Mouse (Mus musculus) adrenal gland (tissue): ENCODE results near the gene Sec14l2.

ENCODE experiments used
- intact Hi-C: fragments of 180-260 bp; cut with DNase I; formaldehyde crosslinking; loops from one replicate; pipeline ENCODE4 v1.15.1; 2025

Sec14l2 gene

DNA sequence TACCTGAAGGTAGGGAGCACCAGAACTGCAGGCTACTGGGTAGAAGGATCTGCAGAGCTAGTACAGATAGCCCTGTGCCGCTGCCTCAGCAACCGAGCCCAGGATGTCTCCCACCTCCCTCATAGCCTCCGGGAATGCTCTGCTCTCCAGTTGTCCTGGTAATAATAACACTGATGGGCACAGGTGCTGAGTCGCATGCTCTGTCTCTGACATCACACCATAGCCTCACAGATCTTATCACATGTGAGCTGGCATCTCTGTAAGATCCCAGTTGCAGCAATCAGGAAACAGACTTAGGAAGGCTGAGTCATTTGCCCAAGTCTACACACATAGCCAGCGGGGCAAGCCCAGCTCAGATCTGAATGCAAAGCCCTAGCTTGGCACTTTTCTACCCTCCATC, 21.4 kb downstream of the Sec14l2 start:
- intact Hi-C loops = no loop called here

DNA sequence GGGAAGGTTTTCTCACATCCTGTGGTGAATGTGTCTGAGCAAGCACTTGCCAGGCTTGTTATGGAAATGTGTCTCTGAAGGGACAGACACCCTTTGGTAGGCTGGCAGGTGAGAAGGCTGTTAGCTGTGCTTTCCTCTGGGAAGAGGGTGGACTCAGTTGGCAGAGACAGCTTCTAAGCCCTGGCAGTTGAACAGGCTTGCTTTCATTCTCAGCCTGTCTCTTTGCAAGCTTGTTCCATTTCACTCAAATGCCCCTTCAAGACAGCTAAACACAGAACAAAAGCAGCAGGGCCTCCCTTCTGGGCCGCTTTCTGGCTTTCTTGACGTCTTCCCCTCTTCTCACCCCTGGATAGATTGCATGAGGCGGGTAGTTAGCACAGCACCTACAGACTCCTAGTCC, 23.8 kb downstream of the Sec14l2 start:
- intact Hi-C loops = no loop called here

DNA sequence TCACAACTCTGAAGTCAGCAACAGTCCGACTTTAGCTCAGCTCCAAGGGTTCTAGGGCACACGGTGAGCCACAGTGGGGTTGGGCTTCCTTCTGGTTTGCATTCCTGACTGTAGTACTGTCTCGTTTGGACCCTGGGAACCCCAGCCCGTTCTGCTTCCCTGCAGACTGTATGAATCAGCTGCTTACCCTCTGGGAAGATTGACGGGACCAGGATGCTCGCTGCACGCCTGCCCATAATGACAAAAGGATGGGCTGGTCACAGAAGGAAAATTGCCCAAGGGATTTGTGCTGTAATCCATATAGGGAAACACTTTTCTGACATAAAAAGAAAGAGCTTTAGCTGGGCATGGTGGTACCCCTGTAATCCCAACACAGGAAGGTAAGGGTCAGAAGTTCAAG, 24.4 kb downstream of the Sec14l2 start:
- intact Hi-C loops = no loop called here

DNA sequence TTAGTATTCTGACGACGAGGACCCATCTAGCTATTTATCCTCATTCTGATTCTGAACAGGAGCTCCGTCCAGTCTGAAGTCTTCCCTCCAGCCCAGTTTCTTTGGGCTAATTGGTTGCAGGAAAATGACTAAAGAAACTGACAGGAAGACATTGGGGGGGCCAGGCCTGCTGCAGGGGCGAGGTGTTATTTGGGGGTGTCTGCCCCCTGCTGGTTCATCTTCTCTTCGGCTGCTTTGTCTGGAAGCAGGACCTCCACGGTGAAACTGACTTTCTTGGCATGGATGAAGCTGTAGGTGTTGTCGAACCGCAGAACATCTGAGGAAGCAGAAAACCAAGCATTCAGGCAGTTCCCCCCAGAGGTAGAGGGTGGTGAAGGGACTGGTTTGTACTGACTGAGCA, 25.1 kb downstream of the Sec14l2 start:
- intact Hi-C loops = no loop called here

DNA sequence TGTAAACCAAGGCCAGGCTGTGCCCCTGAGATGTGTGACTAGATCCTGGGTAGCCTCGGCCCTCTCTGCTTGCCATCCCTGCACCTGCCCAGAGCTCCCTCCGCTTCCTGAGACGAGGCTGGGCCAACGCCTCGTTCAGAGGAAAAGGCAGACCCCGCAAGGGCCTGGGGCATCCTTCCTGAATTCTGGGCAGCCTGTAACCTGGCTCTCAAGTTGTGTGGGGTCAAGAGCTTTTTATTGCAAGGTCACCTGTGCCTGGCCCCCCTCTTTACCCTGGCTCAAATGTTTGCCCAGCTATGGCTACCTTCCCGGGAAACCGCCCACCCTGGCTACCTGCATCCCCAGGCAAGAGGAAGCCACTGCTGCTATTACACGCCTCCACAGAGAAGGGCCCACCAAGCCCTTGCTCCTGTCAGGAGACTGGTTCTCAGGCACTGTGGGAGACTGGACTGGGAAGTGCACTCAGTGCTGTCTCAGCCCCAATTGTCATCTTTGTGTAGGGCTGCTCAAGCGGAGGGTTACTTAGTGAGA, 26.1 kb downstream of the Sec14l2 start:
- intact Hi-C loops = no loop called here

DNA sequence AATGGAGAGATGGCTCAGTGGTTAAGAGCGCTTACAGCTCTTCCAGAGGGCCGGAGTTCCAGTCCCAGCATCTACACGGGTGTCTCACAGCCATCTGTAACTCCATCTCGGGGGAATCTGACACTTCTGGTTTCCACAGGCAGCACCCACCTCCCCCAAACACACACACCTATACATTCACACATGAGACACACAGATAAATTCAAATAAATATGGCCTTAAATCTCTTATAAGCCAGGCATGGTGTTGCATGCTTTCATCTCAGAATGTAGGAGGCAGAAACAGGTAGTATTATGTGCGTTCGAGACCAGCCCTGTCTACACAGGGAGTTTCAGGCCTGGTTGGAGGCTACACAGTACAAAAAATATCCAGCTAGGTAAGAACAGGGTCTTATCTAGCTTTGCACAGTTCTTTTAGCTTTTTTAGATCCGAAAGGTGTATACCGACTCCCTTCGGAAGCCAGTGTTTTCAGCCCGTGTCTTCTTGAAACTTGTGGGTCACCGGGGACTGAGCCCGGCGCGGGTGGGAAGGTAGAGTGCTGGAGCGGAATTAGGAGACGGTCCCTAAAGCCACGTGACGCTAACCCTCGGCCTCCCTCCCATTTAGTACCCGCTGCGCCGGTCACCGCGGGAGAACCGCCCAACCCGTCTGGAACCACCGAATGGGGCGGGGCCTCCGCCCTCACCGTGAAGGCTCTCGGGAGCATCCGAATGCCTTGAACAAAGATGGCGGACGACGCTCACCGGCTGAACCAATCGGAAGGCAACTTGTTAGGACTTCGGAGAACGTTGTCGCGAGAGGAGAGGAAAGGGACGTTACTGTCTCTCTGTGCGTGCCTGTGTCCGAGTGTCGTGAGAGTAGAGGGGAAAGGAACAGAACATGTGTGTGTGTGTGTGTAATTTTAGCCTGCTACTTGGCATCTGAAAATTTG, 26.9 kb downstream of the Sec14l2 start:
- intact Hi-C loops = no loop called here

DNA sequence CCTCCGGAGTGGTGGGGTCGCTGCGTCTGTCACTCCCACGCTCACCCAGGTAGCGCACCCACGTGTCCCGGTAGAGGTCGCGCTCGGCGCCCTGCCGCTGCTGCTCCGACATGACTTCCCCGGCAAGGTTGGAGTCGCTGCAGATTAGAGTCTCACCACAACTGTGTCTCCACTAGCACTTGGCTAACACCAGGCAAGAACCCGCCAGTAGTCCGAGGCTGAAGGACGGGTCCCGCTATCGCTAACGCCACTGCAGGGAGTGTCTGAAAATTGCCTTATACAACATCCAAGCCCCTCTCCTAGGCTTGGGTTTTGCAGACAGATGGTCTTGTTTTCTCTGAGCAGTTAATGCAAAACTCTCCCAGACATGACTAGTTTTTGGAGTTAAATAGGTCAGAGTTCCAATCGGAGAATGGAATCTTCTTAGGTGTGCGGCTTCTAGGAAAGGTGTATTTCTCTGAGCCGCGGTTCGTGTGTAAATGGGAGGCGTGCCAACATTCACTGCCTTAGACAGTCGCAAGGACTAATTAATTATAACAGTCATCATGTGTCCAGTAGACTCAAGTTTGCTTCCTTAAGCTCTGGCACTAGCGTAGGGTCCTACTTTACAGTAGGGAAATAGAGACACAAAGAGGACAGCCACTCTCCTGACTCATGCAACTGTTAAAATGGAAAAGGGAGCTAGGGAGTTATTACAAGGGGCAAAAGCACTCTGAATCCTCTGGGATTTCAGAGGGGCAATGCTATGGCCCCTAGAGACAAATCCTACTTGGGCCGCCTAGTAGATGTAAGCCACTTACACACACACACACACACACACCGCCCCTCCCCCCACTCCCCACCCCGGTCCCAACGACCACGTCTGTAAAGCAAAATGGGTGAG, 27.8 kb downstream of the Sec14l2 start, which contains the start of gene Mtfp1:
TSS of gene Mtfp1 (minus strand) at position 275 of the 883 bp plus-strand sequence.
- intact Hi-C loops = no loop called here

DNA sequence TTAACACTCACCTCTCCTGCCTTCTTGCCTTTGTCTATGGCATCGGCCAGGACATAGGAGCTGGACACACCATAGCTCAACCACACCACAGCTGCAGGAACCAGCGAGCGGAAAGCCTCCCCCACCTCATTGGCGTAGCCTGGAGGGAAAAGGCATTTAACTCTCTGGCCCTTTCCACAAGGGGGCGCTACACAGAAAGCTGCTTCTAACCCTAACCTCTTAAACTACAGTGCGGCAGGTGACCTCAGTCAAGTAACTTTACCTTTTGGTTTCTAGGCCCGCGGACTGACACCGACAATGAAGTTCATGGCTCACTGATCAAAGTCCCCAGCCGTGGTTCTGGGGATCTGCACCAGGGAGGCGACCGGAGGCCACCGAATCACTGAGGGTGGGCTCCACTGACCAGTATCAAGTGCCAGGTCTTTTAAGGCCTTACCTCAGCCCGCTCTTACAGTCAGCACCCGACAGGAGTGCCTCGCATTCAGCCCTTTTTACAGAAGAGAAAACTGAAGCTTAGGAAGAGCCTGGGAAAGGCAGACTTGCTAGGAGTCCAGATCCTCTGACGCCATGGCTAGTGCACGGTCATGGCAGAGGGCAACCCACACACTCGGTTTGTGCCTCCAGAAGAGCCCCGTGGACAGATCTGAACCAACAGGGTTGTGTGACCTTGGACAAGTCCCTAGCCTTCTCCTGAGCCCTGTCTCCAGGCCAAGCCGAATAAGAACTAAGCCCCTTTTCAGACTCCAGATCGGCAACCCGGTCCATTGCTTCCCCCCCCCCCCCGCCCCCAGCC, 28.6 kb downstream of the Sec14l2 start:
- intact Hi-C loops = no loop called here

DNA sequence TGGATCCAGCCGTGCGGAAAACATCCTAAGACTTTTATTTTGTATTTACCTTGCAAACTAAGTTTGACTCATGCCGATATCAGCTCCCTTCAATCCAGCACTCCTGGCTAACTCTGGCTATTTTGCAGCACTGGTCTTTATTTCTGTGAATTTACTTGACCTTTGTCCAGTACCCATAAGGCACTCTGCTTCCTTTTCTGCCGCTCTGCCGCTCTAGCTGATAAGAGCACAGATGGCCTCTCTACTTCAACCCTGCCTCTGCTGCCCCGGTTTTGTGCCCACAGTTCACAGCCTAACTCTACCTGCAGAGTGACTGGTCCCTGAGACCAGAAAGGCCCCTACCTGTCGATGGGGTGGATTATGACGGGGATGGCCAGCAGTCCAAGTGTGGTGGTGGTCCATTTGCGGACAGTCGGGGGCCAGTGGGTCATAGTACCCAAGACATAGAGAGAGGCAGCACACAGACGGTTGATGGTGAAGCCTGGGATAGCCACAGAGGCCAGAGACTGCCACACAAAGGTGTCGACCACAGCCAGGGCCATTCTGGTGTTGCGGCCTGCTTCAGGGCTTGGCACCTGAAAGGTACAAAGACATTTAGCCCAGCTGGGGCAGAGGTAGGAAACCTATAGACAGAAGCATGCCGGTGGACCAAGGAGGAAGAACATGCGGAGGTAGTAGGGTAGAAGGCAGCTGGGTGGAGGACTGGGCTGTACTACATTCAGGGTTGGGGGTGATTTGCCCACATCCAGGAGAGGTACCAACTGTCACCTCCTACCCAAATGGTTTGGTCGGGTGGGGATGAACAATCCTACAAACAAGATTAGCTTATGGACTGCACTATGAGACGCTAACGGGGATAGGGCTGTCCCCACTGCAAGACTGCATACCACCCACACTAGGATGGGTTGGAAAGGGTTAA, 29.5 kb downstream of the Sec14l2 start:
- intact Hi-C loops = no loop called here

DNA sequence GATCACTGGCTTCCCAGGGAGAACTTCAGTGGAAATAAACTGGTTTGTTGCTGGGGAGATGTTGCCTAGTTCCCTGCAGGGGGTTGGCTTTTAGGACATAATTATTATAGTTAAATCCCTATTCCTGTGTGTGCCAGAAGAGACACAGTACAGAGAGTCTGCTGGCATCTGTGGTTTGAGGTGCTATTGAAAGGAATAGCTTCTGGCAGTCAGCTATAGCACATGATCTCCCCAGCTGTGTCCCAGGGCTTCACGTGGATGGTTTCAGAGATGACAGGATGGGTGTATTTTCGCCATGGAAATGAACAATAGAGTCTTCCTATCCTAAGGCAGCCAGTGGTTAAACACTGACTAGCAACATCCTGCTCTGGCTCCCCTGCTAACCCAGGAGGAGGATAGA, 35.9 kb downstream of the Sec14l2 start:
- intact Hi-C loops = no loop called here

DNA sequence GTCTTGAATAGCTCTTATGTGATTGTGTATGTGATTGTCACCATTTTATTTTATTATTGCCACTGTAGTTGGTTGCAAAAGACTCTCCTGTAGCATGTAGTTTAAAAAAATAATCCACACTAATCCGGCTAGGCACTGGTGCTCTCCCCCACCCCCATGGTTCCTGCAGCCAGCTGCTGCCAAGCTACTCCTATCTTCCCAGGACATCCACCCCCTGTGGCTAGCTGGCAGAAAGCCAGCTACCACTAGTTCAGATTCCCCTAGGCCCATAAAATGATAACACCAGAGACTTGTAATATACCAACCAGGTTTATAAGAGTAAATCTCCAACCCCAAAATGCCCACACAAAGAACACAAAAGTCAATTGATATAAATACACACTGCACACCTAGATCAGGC, 37.0 kb downstream of the Sec14l2 start:
- intact Hi-C loops = no loop called here

DNA sequence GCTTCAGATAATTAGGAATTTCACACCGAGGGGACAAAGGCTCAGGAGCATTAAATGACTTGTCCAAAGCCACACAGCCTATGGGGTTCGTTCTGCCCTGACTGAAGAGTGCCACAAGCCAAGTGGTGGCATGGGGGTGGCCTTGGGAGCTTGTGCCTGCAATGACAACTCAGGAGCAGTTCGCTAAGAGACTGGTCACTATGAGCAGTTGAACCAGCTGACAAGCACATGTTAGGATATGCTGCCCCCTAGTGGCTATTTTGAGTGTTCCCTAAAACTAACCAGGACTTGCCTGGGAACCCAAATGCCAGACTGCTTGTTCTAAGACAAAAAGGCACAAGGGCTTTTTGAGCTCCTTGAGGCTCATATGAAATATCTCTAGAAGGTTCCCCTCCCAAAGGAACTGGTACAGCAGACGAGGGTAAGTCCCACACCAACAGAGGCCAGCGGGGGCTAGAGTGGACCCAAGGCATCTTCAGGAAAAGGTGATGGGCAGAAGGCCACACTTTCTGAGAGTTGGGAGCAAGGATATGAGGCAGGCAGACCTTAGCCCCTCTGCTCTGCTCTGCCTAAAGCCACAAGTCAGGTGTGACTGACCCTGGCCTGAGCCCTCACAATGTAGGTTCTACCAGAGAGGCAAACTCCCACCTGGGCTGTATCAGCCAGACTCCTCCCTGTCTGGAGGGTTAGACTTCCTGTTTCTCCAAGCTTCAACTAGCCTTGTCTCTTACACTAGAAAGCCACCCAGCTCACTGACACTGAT, 39.7 kb downstream of the Sec14l2 start:
- intact Hi-C loops = loop anchor here (1.0 to 5.0 kb wide), 2 partner anchors 36 to 82 kb away; no protein-coding TSS in a partner anchor

DNA sequence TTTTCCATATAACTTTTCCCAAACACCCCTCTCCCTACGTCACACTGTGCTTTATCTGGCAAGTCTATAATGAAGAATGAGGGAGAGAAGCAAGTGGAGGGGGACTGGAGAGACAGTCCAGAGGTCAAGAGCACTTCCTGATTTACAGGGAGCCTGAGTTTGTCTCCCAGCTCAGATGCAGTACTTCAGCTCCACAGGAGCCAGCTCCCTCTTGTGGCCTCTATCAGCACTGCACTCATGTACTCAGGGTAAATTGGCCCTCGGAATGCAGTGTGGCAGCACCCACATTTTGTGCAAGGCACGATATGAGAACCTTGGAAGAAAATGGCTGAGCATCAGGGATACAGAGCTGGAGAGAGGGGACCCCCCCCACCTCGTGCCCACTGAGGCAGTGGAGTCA, 43.0 kb downstream of the Sec14l2 start:
- intact Hi-C loops = loop anchor here (5.0 kb wide), 1 partner anchor 33 kb away; no protein-coding TSS in a partner anchor

DNA sequence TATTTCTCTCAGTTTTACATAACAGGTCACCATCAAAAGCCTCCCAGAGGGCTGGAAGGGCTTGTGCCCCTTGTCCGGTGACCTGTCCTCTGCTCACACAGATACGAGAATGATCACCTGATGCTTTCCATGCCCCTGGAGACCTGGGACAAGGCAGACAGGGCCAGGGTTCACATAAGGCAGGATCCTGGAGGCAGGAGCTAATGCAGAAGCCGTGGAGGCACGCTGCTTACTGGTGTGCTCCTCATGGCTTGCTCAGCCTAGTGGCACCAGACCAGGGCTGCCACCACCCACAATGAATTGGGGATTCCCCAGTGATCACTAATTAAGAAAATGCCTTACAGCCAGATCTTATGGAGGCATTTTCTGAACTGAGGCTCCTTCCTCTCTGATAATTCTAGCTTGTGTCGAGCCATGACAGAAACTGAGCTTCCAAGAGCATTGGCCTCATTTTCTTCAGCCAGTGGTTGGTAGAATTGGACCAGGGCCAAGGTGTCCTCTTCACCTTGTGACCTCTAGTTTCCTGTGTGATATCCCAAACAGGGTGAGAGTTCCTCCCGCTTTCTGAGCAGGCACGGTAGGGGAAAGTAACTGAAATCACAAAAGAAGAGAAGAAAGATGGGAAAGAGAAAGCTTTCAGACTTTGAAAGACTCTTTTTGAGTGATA, 44.8 kb downstream of the Sec14l2 start:
- intact Hi-C loops = no loop called here

DNA sequence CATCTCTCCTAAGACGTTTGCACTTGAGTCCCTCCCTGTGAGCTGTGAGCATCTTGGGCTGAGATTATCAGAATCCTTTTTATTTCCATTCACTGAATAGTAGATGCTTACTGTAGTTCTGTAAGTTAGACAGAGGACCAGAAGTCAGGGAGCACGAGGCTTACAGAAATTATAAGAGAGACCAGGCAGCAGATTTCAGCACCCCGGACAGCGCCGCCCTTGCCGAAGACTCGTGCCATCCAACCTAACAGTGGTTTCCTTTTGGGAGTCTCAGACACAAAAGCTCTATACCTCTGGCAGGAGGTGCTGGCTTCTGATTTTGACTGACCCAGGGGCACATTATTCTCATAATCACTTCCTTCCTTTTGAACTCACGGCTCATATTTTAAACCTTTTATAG, 46.6 kb downstream of the Sec14l2 start:
- intact Hi-C loops = no loop called here

DNA sequence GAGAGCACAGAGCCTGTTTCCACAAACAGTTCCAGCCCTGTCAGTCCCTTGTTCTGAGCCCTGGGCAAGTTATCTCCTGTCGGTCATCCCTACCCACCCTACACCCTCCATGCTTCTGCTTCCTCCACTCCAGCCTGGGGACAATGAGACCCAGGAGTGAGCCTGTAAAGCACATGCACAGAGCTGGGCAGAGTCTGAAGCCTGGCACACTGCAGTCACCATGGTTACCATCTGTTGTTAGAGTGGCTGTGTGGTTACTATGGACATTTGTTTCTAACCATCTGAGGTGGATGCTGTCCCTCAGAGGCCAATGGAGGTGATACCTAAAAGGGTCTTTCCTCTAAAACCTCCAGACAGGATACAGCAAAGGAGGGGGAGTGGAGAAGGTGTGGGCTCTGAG, 53.6 kb downstream of the Sec14l2 start:
- intact Hi-C loops = no loop called here

DNA sequence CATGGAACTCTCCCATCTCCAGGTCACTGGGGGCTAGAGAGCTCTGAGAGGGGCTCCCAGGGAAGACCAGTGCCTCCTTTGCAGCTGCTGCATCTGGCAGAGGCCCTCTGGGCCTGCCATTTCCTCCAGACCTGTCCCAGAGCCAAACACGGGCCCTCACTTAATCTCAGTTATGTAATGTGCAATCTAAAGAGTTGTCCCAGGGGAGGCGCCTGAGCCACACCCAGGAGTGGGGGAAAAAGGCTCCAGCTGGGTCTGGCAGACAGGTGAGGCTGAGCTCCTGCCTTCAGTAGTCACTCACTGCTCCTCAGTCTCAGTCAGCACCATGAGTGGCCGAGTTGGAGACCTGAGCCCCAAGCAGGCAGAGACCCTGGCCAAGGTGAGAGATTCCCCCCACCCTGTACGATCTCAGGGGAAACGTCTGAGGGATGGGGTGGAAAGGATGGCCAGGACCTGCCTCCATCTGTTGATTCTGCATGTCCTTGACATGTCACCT, 58.5 kb downstream of the Sec14l2 start, which contains the start of gene Sec14l3:
TSS of gene Sec14l3 (plus strand) at position 215 of the 496 bp plus-strand sequence.
- intact Hi-C loops = no loop called here

DNA sequence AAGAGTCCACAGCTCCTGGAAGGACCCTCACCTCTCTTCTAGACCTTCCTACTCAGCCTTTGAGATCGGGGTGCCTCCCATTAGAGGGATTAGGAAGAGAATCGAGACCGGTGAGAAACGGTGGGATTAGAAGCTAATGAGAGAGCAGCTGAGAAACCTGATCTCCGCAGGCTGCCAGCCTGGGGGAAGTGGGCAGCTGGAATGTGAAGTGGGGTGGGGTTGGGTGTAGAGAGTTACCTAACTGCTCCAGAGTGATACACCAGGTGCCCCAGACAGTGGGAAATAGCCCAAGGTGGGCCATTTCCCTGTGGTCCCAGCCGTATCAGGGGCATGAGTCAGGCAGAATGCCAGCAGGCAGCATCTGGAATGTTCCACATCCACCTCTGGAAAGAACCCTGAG, 60.2 kb downstream of the Sec14l2 start:
- intact Hi-C loops = no loop called here
